Mouse (Mus musculus): Measurements from ENCODE around the gene Sptan1.

DNA sequence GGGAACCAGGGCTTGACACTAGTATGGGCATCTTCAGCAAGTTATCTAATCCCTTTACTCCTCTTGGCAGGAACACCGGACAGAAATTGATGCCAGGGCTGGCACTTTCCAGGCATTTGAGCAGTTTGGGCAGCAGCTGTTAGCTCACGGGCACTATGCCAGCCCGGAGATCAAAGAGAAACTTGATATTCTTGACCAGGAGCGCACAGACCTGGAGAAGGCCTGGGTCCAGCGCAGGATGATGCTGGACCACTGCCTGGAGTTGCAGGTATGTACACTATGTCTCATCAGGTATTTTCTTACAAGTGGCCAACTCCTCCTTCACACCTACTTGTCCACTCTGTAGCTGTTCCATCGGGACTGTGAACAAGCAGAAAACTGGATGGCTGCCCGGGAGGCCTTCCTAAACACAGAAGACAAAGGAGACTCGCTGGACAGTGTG is 45.5 kb downstream of the Sptan1 start:
- no peak for TF ChIP-seq CTCF (IDR thresholded peaks at IDR 0.05; ENCODE audit: borderline replicate concordance, extremely low read depth, insufficient read depth, insufficient read length)
- TF ChIP-seq POLR2A (IDR thresholded peaks at IDR 0.05; ENCODE audit: borderline replicate concordance, extremely low read depth, insufficient read depth, insufficient read length, poor library complexity, severe bottlenecking), result no peak

All from brain, embryonic 14.5 days (tissue).